Mouse (Mus musculus) megakaryocyte, embryonic 14.5 days (primary cell): ENCODE data around the gene Hist1h4d.

Experiments used
- FLI1 ChIP-seq: IDR thresholded peaks from 2 replicates; pipeline ENCODE4 v1.6.1; 2012; ENCODE audit warnings: low read length, inconsistent platforms, mixed read lengths
- GATA1 ChIP-seq: IDR thresholded peaks from 3 replicates; pipeline ENCODE4 v1.6.1; 2012; ENCODE audit warnings: mixed read lengths, low read length, inconsistent platforms, borderline replicate concordance

DNA sequence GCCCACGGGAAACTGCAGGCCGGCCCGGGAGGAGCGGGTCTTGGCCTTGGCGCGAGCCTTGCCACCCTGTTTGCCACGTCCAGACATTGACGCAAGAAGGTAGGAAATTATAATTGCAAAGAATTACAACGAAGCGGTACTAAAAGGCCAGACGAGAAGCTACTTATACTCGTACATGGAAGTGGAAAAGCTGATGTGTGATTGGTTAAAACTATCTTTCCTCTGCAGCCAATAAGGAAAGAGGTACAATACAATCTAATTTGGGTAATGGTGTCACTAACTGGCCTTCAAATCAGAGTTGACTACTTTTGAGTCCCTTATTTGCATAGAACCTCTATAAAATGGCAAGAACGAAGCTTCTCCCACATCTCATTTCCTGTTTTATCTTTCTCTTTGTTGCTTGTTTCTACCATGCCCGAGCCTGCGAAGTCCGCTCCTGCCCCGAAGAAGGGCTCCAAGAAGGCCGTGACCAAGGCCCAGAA, 10.3 kb upstream of the Hist1h4d start, which contains the start of the genes Hist1h2ae and Hist1h2bg:
- TF ChIP-seq GATA1 (no peak), FLI1 (no peak)
